Mouse (Mus musculus) layer of hippocampus, adult 6 months (tissue): ENCODE measurements around the gene Paqr8. TPM values are rescaled to one million over a fixed set of nuclear protein-coding genes. Genes with fewer than 3 reads are reported as not detected.

ENCODE experiments used
- long read RNA-seq, 2 experiments: library from polyadenylated mRNA; unstranded; transcript quantifications; one replicate each; pipeline ENCODE4 v2.0.0; 2019 to 2020
- polyA plus RNA-seq: library from polyadenylated mRNA; unstranded; fragments of <200 nt; fragmentation: Nextera tagmentation; gene quantifications from 2 replicates; pipeline ENCODE4 v1.2.3, GENCODE M21; 2021

Paqr8 gene
- 26.9 and 30.1 TPM in 2 replicates for polyA plus RNA-seq
- long read RNA-seq, experiment 1, full-length matches to known transcripts, result 32 of 85 reads
- long read RNA-seq, experiment 1, partial matches to known transcripts, result 28 of 85 reads
- long read RNA-seq, experiment 1, other reads (novel, unspliced or antisense), result 25 of 85 reads
- long read RNA-seq, experiment 2, full-length matches to known transcripts, result 203 of 298 reads
- long read RNA-seq, experiment 2, partial matches to known transcripts, result 6 of 298 reads
- long read RNA-seq, experiment 2, other reads (novel, unspliced or antisense), result 89 of 298 reads

DNA sequence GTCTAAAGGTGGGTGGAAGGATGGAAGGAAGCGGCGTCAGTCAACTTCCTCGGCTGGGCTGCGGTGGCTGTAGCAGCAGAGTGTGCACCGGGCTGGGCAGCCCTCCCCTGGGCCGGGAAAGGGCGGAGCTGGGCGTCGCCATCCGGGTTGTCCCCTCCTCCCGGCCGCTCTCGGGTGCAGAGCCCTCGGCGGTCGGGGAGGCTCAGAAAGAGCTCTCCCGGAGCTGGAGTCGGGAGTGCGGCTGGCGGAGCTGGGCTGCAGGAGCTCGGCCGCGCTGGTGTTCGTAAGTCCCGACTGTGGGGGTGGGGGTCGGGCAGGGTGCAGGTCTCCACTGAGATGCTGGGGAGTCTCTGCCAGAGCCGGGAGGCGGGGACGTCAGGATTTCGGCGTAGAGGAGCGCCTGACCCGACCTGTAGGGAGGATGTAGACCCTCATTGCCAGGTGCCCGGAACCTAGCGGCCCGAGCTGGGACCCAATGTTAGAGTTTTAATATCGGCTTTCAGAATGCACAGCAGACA is at the start of gene Paqr8:
Gene Paqr8, plus strand, starts transcription at position 203 of the 518 bp plus-strand sequence.

DNA sequence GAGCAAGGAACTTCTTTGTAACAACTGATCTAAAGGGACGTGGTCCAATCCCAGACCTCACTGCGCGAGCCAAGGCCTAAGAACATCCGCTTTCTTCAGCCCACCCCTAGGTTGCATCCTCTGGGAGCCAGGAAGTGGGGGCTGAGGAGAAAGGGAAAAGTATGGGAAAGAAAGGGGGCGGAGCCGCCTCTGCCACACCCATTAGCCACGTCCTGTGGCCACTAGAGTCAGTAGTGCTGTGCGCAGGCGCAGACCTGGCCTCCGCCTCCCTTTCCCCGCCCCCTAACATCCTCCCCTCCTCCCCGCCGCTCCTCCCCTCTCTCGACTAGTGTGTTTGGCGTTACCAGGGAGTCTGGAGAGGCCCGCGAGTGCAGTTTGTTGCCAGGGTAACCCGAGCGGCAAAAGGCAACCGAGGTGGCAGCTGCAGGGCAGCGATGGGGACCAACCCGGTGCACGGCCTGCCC is 60.9 kb downstream of the Paqr8 start, which contains the start of gene Efhc1:
Gene Efhc1, plus strand, starts transcription at position 327 of the 464 bp plus-strand sequence.

Other genes with a start within 250 kb of the Paqr8 start
- not detected in 2 replicates for gene Il17a, start 159.7 kb upstream of the Paqr8 start, polyA plus RNA-seq
- gene Il17f, start 100.0 kb upstream of the Paqr8 start, polyA plus RNA-seq, result not detected in 2 replicates
- gene Mcm3, start 70.3 kb upstream of the Paqr8 start, polyA plus RNA-seq, result 4.2 and 4.9 TPM in 2 replicates
- gene Efhc1, start 61.0 kb downstream of the Paqr8 start, polyA plus RNA-seq, result 1.0 and 2.7 TPM in 2 replicates
- gene Tram2, start 188.6 kb downstream of the Paqr8 start, polyA plus RNA-seq, result 0.77 and 1.4 TPM in 2 replicates